Mouse (Mus musculus) forebrain, embryonic 10.5 days (tissue): Measurements from ENCODE around the gene Eaf2. TPM values are rescaled to one million over a fixed set of nuclear protein-coding genes. Genes with fewer than 3 reads are reported as not detected.

Source experiments
- microRNA-seq: library from miRNA; unstranded; fragments of <30 nt; microRNA quantifications from one replicate; pipeline ENCODE4, GENCODE M21; 2017
- polyA plus RNA-seq: library from polyadenylated mRNA; unstranded; fragments of >200 nt; fragmentation: Nextera tagmentation; extraction: Ambion mirVana; gene quantifications from 2 replicates; pipeline ENCODE4 v1.2.1, GENCODE M21; 2016

Eaf2 gene
- polyA plus RNA-seq, 1 experiment from 2014 or later = 1.7 TPM

Small RNA genes lying within 50 kb of the gene (microRNA-seq; reads per million reads assigned to microRNA genes)
- gene Gm22617 = not detected

Other genes with a start within 250 kb of the Eaf2 start
- 0.49 and 0.56 TPM in 2 replicates for gene Cd86, start 208.9 kb downstream of the Eaf2 start, polyA plus RNA-seq
- 0.37 and 0.97 TPM in 2 replicates for gene Ildr1, start 181.0 kb downstream of the Eaf2 start, polyA plus RNA-seq
- gene Slc15a2, start 90.0 kb downstream of the Eaf2 start, polyA plus RNA-seq = 1.8 and 3.1 TPM in 2 replicates
- 64.6 and 67.8 TPM in 2 replicates for gene Iqcb1, start 46.6 kb downstream of the Eaf2 start, polyA plus RNA-seq
- 71.8 and 76.2 TPM in 2 replicates for gene Golgb1, start 137 bp upstream of the Eaf2 start, polyA plus RNA-seq
- gene Hcls1, start 60.0 kb upstream of the Eaf2 start, polyA plus RNA-seq = 1.7 and 2.9 TPM in 2 replicates
- 0.09 and 0.12 TPM in 2 replicates for gene Fbxo40, start 115.5 kb upstream of the Eaf2 start, polyA plus RNA-seq
- 14.7 and 15.8 TPM in 2 replicates for gene Polq, start 136.8 kb upstream of the Eaf2 start, polyA plus RNA-seq